Mouse (Mus musculus): ENCODE results near the gene Timp2. TPM values are rescaled to one million over a fixed set of nuclear protein-coding genes. Genes with fewer than 3 reads are reported as not detected.

Gene Timp2
- polyA plus RNA-seq, 1 experiment from 2014 or later, result 38.9 TPM

GRCm38 (mm10) chr11:118365171-118365570, 9.6 kb upstream of the Timp2 start:
- Histone ChIP-seq H3K4me1 (replicated peaks; ENCODE audit: control insufficient read depth, insufficient read depth, low read length) (no peaks in the 10 kb centered on the region), H3K4me2 (replicated peaks; ENCODE audit: low read depth) (no peak overlapping the region), H3K27me3 (replicated peaks; ENCODE audit: control insufficient read depth, insufficient read depth, low read length) (0 out of 2 replicates have a peak, but pooled peaks cover 3% of the 10 kb centered on the region), H3K9ac (ENCODE audit: low read depth, low read length) (no peak overlapping the region), H3K36me3 (ENCODE audit: control insufficient read depth, insufficient read depth) (no peaks in the 10 kb centered on the region), H3K27ac (ENCODE audit: low read depth, low read length) (peak overlapping the region; percentile 41; the same call in 1 of the 2 replicates), H3K4me3 (ENCODE audit: low read depth, low read length) (no peak overlapping the region), H3K9me3 (ENCODE audit: control insufficient read depth) (no peaks in the 10 kb centered on the region)
- peak; percentile 31; the same call in 1 of the 2 replicates for ATAC-seq
- TF ChIP-seq CTCF (IDR thresholded peaks at IDR 0.05; ENCODE audit: low read depth), result no peak
- 66% methylated on average over 7 of the region's 7 CpGs for WGBS

- H3K27me3 ChIP-seq (replicated peaks; ENCODE audit: control insufficient read depth, insufficient read depth, low read length), result 0 out of 2 replicates have a peak, but pooled peaks cover 3% of the 10 kb centered on the region
- H3K27ac ChIP-seq (ENCODE audit: low read depth, low read length), result no peak overlapping the region
- TF ChIP-seq CTCF (IDR thresholded peaks at IDR 0.05; ENCODE audit: low read depth), result no peak
- H3K9me3 ChIP-seq (ENCODE audit: control insufficient read depth), result no peaks in the 10 kb centered on the region
- H3K4me3 ChIP-seq (ENCODE audit: low read depth, low read length), result no peak overlapping the region
- no peak overlapping the region for H3K4me2 ChIP-seq (replicated peaks; ENCODE audit: low read depth)
- WGBS, result 87% methylated on average over 4 of the region's 4 CpGs
- no peak overlapping the region for H3K9ac ChIP-seq (ENCODE audit: low read depth, low read length)
- no peak for ATAC-seq
- H3K4me1 ChIP-seq (replicated peaks; ENCODE audit: control insufficient read depth, insufficient read depth, low read length), result no peaks in the 10 kb centered on the region
- H3K36me3 ChIP-seq (ENCODE audit: control insufficient read depth, insufficient read depth), result no peaks in the 10 kb centered on the region
These were observed 8.5 kb upstream of the Timp2 start for GRCm38 (mm10) chr11:118364021-118364420.

GRCm38 (mm10) chr11:118362971-118363518, 7.5 kb upstream of the Timp2 start:
- Histone ChIP-seq H3K4me3 (ENCODE audit: low read depth, low read length) (no peak overlapping the region), H3K4me1 (replicated peaks; ENCODE audit: control insufficient read depth, insufficient read depth, low read length) (no peaks in the 10 kb centered on the region), H3K9ac (ENCODE audit: low read depth, low read length) (no peak overlapping the region), H3K27me3 (replicated peaks; ENCODE audit: control insufficient read depth, insufficient read depth, low read length) (0 out of 2 replicates have a peak, but pooled peaks cover 3% of the 10 kb centered on the region), H3K27ac (ENCODE audit: low read depth, low read length) (peak overlapping the region; percentile 35; the same call in 1 of the 2 replicates), H3K9me3 (ENCODE audit: control insufficient read depth) (no peaks in the 10 kb centered on the region), H3K36me3 (ENCODE audit: control insufficient read depth, insufficient read depth) (no peaks in the 10 kb centered on the region), H3K4me2 (replicated peaks; ENCODE audit: low read depth) (peak overlapping the region; percentile 6; the same call in 1 of the 2 replicates)
- peak; percentile 31; the same call in 1 of the 2 replicates for ATAC-seq
- no peak for TF ChIP-seq CTCF (IDR thresholded peaks at IDR 0.05; ENCODE audit: low read depth)
- WGBS, result 5% methylated on average over 8 of the region's 8 CpGs

- TF ChIP-seq CTCF (IDR thresholded peaks at IDR 0.05; ENCODE audit: low read depth), result no peak
- Histone ChIP-seq H3K9ac (ENCODE audit: low read depth, low read length) (no peak overlapping the region), H3K4me2 (replicated peaks; ENCODE audit: low read depth) (no peak overlapping the region; the same call in 1 of the 2 replicates), H3K27me3 (replicated peaks; ENCODE audit: control insufficient read depth, insufficient read depth, low read length) (0 out of 2 replicates have a peak, but pooled peaks cover 3% of the 10 kb centered on the region), H3K27ac (ENCODE audit: low read depth, low read length) (peak overlapping the region; percentile 35; the same call in 1 of the 2 replicates), H3K4me1 (replicated peaks; ENCODE audit: control insufficient read depth, insufficient read depth, low read length) (no peaks in the 10 kb centered on the region), H3K9me3 (ENCODE audit: control insufficient read depth) (no peaks in the 10 kb centered on the region), H3K4me3 (ENCODE audit: low read depth, low read length) (no peak overlapping the region), H3K36me3 (ENCODE audit: control insufficient read depth, insufficient read depth) (no peaks in the 10 kb centered on the region)
- no peak for ATAC-seq
- 62% methylated on average over 1 of the region's 1 CpGs for WGBS
These were observed 7.0 kb upstream of the Timp2 start for GRCm38 (mm10) chr11:118362501-118362900.

- Histone ChIP-seq H3K4me1 (replicated peaks; ENCODE audit: control insufficient read depth, insufficient read depth, low read length) (no peaks in the 10 kb centered on the region), H3K27me3 (replicated peaks; ENCODE audit: control insufficient read depth, insufficient read depth, low read length) (0 out of 2 replicates have a peak, but pooled peaks cover 3% of the 10 kb centered on the region), H3K36me3 (ENCODE audit: control insufficient read depth, insufficient read depth) (no peaks in the 10 kb centered on the region), H3K4me3 (ENCODE audit: low read depth, low read length) (no peak overlapping the region), H3K27ac (ENCODE audit: low read depth, low read length) (no peak overlapping the region), H3K4me2 (replicated peaks; ENCODE audit: low read depth) (no peak overlapping the region), H3K9me3 (ENCODE audit: control insufficient read depth) (no peaks in the 10 kb centered on the region), H3K9ac (ENCODE audit: low read depth, low read length) (no peak overlapping the region)
- 46% methylated on average over 10 of the region's 10 CpGs for WGBS
- no peak for TF ChIP-seq CTCF (IDR thresholded peaks at IDR 0.05; ENCODE audit: low read depth)
- ATAC-seq, result no peak
These were observed 5.4 kb upstream of the Timp2 start for GRCm38 (mm10) chr11:118360907-118361341.

- Histone ChIP-seq H3K4me1 (replicated peaks; ENCODE audit: control insufficient read depth, insufficient read depth, low read length) (no peaks in the 10 kb centered on the region), H3K4me2 (replicated peaks; ENCODE audit: low read depth) (no peak overlapping the region), H3K9ac (ENCODE audit: low read depth, low read length) (no peak overlapping the region), H3K27ac (ENCODE audit: low read depth, low read length) (no peak overlapping the region), H3K36me3 (ENCODE audit: control insufficient read depth, insufficient read depth) (no peaks in the 10 kb centered on the region), H3K27me3 (replicated peaks; ENCODE audit: control insufficient read depth, insufficient read depth, low read length) (0 out of 2 replicates have a peak, but pooled peaks cover 3% of the 10 kb centered on the region), H3K4me3 (ENCODE audit: low read depth, low read length) (no peak overlapping the region), H3K9me3 (ENCODE audit: control insufficient read depth) (no peaks in the 10 kb centered on the region)
- WGBS, result 51% methylated on average over 7 of the region's 7 CpGs
- no peak for TF ChIP-seq CTCF (IDR thresholded peaks at IDR 0.05; ENCODE audit: low read depth)
- ATAC-seq, result no peak
These were observed 5.0 kb upstream of the Timp2 start for GRCm38 (mm10) chr11:118360491-118360890.

Measured in intestine, postnatal 0 days (tissue).